Mouse (Mus musculus): ENCODE measurements at regions not wholly inside any gene's neighbourhood (a gene's known extent, or its start where the extent isn't known, plus 50 kb on each side); places are given as distances from the start of the nearest gene placed in this dataset.

- DNase-seq (ENCODE audit: low read depth, low spot score): no peak
Measured at GRCm38 (mm10) chr3:61849317-61849716, 483.6 kb upstream of the B430305J03Rik start.

GRCm38 (mm10) chr3:61846703-61847102, 481.0 kb upstream of the B430305J03Rik start:
- DNase-seq (ENCODE audit: low read depth, low spot score): no peak

GRCm38 (mm10) chr3:61839355-61840009, 473.7 kb upstream of the B430305J03Rik start:
- DNase-seq (ENCODE audit: low read depth, low spot score): peak; percentile 7

GRCm38 (mm10) chr3:61816807-61817206, 451.1 kb upstream of the B430305J03Rik start:
- no peak for DNase-seq (ENCODE audit: low read depth, low spot score)

- DNase-seq (ENCODE audit: low read depth, low spot score): no peak
Measured at GRCm38 (mm10) chr3:61796021-61796420, 430.3 kb upstream of the B430305J03Rik start.

GRCm38 (mm10) chr3:61790674-61791073, 424.9 kb upstream of the B430305J03Rik start:
- DNase-seq (ENCODE audit: low read depth, low spot score): no peak
